Mouse (Mus musculus) ES-Bruce4 (cell line): Measurements from ENCODE around the gene Ttc30a1. TPM values are rescaled to one million over a fixed set of nuclear protein-coding genes. Genes with fewer than 3 reads are reported as not detected.

Experiments
- H3K27ac ChIP-seq: 2 replicates; pipeline ENCODE4 v1.5.1; 2012; ENCODE audit warnings: low read length, inconsistent platforms; ENCODE audit not compliant: insufficient read depth
- H3K27me3 ChIP-seq: 2 replicates; pipeline ENCODE4 v1.6.1; 2012; ENCODE audit warnings: mild to moderate bottlenecking, low read length, inconsistent platforms; ENCODE audit not compliant: control insufficient read depth, poor library complexity, insufficient read depth, severe bottlenecking
- H3K36me3 ChIP-seq: 2 replicates; pipeline ENCODE4 v1.6.1; 2012; ENCODE audit warnings: inconsistent platforms, mild to moderate bottlenecking, low read length, moderate library complexity; ENCODE audit not compliant: control insufficient read depth, poor library complexity, insufficient read depth, severe bottlenecking
- H3K4me1 ChIP-seq: one replicate; pipeline ENCODE4 v1.8.1; 2011; ENCODE audit warnings: low read length; ENCODE audit not compliant: control insufficient read depth, insufficient read depth
- H3K4me3 ChIP-seq: 2 replicates; pipeline ENCODE4 v1.5.1; 2011; ENCODE audit warnings: low read depth, mild to moderate bottlenecking, low read length
- H3K9ac ChIP-seq: 2 replicates; pipeline ENCODE4 v1.6.1; 2012; ENCODE audit warnings: low read depth, mild to moderate bottlenecking, inconsistent platforms; ENCODE audit not compliant: poor library complexity, severe bottlenecking
- H3K9me3 ChIP-seq: replicated peaks from 2 replicates; pipeline ENCODE4 v1.6.1; 2012; ENCODE audit warnings: mild to moderate bottlenecking, low read length, inconsistent platforms; ENCODE audit not compliant: control insufficient read depth, poor library complexity, insufficient read depth, severe bottlenecking
- CTCF ChIP-seq: IDR thresholded peaks from one replicate; pipeline ENCODE4 v1.8.1; 2011; ENCODE audit warnings: low read depth, low read length
- EP300 ChIP-seq: IDR thresholded peaks from 2 replicates; pipeline ENCODE4 v1.6.1; 2011; ENCODE audit warnings: low read depth, low read length; ENCODE audit not compliant: insufficient read depth
- POLR2A ChIP-seq: IDR thresholded peaks from one replicate; pipeline ENCODE4 v1.8.1; 2011; ENCODE audit warnings: low read length; ENCODE audit not compliant: insufficient read depth
- polyA plus RNA-seq: library from polyadenylated mRNA; stranded (reverse); fragments of >200 nt; gene quantifications from 2 replicates; pipeline ENCODE4 v1.2.4, GENCODE M21; 2011; ENCODE audit warnings: low read depth; ENCODE audit not compliant: missing spikeins, insufficient read depth, insufficient read length

Gene Ttc30a1
- polyA plus RNA-seq, 1 experiment, result 3.3 TPM

GRCm38 (mm10) chr2:75960366-75961330 lies 21.1 kb downstream of the Ttc30a1 start:
- Histone ChIP-seq H3K27ac (peak overlapping the region; percentile 84), H3K9me3 (no peaks in the 10 kb centered on the region), H3K27me3 (no peaks in the 10 kb centered on the region), H3K9ac (0 out of 2 replicates have a peak overlapping the region, but pooled peaks have one; percentile 15), H3K4me3 (no peak overlapping the region), H3K36me3 (no peaks in the 10 kb centered on the region), H3K4me1 (peaks cover 5% of the 10 kb centered on the region)
- TF ChIP-seq POLR2A, result no peak
- peak; percentile 6 for TF ChIP-seq CTCF
- TF ChIP-seq EP300, result peak; percentile 82; the same call in 1 of the 2 replicates

- Histone ChIP-seq H3K27ac (peak overlapping the region; percentile 84), H3K27me3 (no peaks in the 10 kb centered on the region), H3K4me1 (peaks cover 5% of the 10 kb centered on the region), H3K9ac (peak overlapping the region; percentile 15), H3K36me3 (no peaks in the 10 kb centered on the region), H3K4me3 (0 out of 2 replicates have a peak overlapping the region, but pooled peaks have one; percentile 1), H3K9me3 (no peaks in the 10 kb centered on the region)
- 0 out of 2 replicates have a peak, but pooled peaks have one; percentile 42 for TF ChIP-seq EP300
- TF ChIP-seq POLR2A, result no peak
Measured at GRCm38 (mm10) chr2:75959850-75960365, 21.9 kb downstream of the Ttc30a1 start.

- Histone ChIP-seq H3K27ac (peak overlapping the region; percentile 84), H3K4me3 (peak overlapping the region; percentile 7), H3K4me1 (peaks cover 5% of the 10 kb centered on the region), H3K36me3 (no peaks in the 10 kb centered on the region), H3K9ac (peak overlapping the region; percentile 15), H3K27me3 (no peaks in the 10 kb centered on the region), H3K9me3 (no peaks in the 10 kb centered on the region)
- TF ChIP-seq CTCF (no peak), EP300 (no peak), POLR2A (no peak)
Measured at GRCm38 (mm10) chr2:75959183-75959849, 22.5 kb downstream of the Ttc30a1 start.

- H3K36me3 ChIP-seq, result no peaks in the 10 kb centered on the region
- no peak overlapping the region for H3K9ac ChIP-seq
- TF ChIP-seq CTCF, result no peak
- TF ChIP-seq POLR2A, result no peak
- TF ChIP-seq EP300, result no peak
- no peaks in the 10 kb centered on the region for H3K4me1 ChIP-seq
- no peaks in the 10 kb centered on the region for H3K27me3 ChIP-seq
- no peak overlapping the region for H3K27ac ChIP-seq
- H3K4me3 ChIP-seq, result no peak overlapping the region
- H3K9me3 ChIP-seq, result no peaks in the 10 kb centered on the region
Measured at GRCm38 (mm10) chr2:75955709-75956108, 26.1 kb downstream of the Ttc30a1 start.

- no peak for TF ChIP-seq POLR2A
- no peak for TF ChIP-seq CTCF
- no peak for TF ChIP-seq EP300
- H3K4me1 ChIP-seq, result no peaks in the 10 kb centered on the region
- no peaks in the 10 kb centered on the region for H3K36me3 ChIP-seq
- H3K27me3 ChIP-seq, result no peaks in the 10 kb centered on the region
- no peaks in the 10 kb centered on the region for H3K9me3 ChIP-seq
- no peak overlapping the region for H3K27ac ChIP-seq
- H3K9ac ChIP-seq, result no peak overlapping the region
- no peak overlapping the region for H3K4me3 ChIP-seq
Measured at GRCm38 (mm10) chr2:75953320-75953719, 28.4 kb downstream of the Ttc30a1 start.
